Mouse (Mus musculus): ENCODE results near the gene Ascl4. TPM values are rescaled to one million over a fixed set of nuclear protein-coding genes. Genes with fewer than 3 reads are reported as not detected.

The Ascl4 gene
- total RNA-seq, 2 experiments from 2014 or later = not detected

GRCm38 (mm10) chr10:85968157-85968634, 40.7 kb downstream of the Ascl4 start:
- peak; percentile 81 for ATAC-seq (ENCODE audit: poor library complexity, severe bottlenecking)

GRCm38 (mm10) chr10:85968731-85969130, 41.2 kb downstream of the Ascl4 start:
- ATAC-seq (ENCODE audit: poor library complexity, severe bottlenecking) = no peak

DNA sequence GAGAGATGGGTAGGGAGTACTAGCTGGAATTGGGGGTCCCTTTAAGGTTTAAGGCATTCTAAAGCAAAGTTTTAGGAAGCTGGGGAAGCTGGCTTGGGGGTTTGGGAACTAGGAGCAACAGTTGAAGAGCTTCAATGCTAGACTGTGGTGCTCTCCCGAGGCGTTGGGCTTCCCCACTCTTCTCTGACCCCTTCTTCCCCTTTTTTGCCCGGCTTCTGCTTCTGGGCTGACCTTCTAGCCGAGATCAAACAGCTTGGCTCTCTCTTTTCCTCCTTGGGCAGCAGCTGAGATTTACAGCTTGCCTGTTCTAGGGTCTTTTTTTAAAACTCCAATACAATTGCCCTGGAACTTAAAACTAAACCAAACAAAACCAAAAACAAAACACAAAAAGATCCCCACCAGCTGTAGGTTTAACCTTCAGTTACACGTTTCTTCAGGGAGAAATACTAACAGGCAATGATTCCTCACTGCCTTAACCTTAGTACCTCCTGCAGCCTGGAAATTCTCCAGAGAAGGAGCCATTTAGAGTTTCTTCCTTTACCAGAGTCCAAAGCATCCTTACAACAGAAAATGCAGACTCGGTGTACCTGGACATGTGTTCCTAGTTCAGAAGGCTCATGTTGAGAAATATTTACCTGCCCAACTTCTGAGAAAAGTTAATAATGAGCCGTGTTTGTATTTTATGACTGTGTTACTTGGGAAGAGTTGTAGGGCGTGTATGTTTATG, 42.6 kb downstream of the Ascl4 start:
- peak; percentile 83 for ATAC-seq (ENCODE audit: poor library complexity, severe bottlenecking)

DNA sequence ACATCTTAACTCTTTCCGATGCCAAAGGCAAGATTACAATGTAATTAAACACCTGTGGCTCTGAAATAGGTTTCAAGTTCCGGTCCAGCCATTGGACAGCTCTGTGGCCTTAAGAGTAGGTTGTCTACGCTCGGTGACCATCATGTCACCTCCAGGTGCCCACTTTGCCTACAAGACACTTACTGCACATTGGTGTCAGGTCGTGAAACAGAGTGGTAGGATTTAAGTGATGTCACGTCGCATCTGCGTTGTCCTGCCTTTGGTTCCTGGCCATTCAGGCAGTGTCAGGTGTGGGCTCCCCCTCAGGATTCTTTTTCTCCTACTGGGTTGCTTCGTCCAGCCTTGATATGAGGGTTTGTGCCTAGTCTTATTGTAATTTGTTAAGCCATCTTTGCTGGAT, 44.3 kb downstream of the Ascl4 start:
- ATAC-seq (ENCODE audit: poor library complexity, severe bottlenecking) = no peak

- no peak for ATAC-seq (ENCODE audit: poor library complexity, severe bottlenecking)
Observed at GRCm38 (mm10) chr10:85972915-85973314, 45.4 kb downstream of the Ascl4 start.

- ATAC-seq (ENCODE audit: poor library complexity, severe bottlenecking) = 0 out of 2 replicates have a peak, but pooled peaks have one; percentile 30
Observed at GRCm38 (mm10) chr10:85989412-85990115, 62.1 kb downstream of the Ascl4 start.

GRCm38 (mm10) chr10:85992412-85992811, 64.9 kb downstream of the Ascl4 start:
- ATAC-seq (ENCODE audit: poor library complexity, severe bottlenecking) = no peak

- no peak for ATAC-seq (ENCODE audit: poor library complexity, severe bottlenecking)
Observed at GRCm38 (mm10) chr10:85993836-85994235, 66.4 kb downstream of the Ascl4 start.

GRCm38 (mm10) chr10:85994543-85995104, 67.1 kb downstream of the Ascl4 start:
- no peak for ATAC-seq (ENCODE audit: poor library complexity, severe bottlenecking)

Other genes with a start within 250 kb of the Ascl4 start
- 27.6 and 30.9 TPM in 2 replicates for gene Pwp1, start 98.2 kb upstream of the Ascl4 start, total RNA-seq (2015)
- gene Pwp1, start 98.2 kb upstream of the Ascl4 start, total RNA-seq (2017) = 27.5 and 32.2 TPM in 2 replicates
- gene Prdm4, start 10.5 kb upstream of the Ascl4 start, total RNA-seq (2015) = 19.7 and 19.8 TPM in 2 replicates
- gene Prdm4, start 10.5 kb upstream of the Ascl4 start, total RNA-seq (2017) = 22.5 and 24.2 TPM in 2 replicates
- gene Rtcb, start 30.1 kb downstream of the Ascl4 start, total RNA-seq (2015) = 34.3 and 38.8 TPM in 2 replicates
- gene Rtcb, start 30.1 kb downstream of the Ascl4 start, total RNA-seq (2017) = 79.5 and 91.3 TPM in 2 replicates
- 0.13 TPM in 1 of 2 replicates, not detected in the other for gene Bpifc, start 84.2 kb downstream of the Ascl4 start, total RNA-seq (2015)
- 0.07 TPM in 1 of 2 replicates, not detected in the other for gene Bpifc, start 84.2 kb downstream of the Ascl4 start, total RNA-seq (2017)
- gene Fbxo7, start 94.3 kb downstream of the Ascl4 start, total RNA-seq (2015) = 17.5 and 18.8 TPM in 2 replicates
- 11.1 and 12.0 TPM in 2 replicates for gene Fbxo7, start 94.3 kb downstream of the Ascl4 start, total RNA-seq (2017)